Mouse (Mus musculus): ENCODE data around the gene Thra. TPM values are rescaled to one million over a fixed set of nuclear protein-coding genes. Genes with fewer than 3 reads are reported as not detected.

The Thra gene
- polyA plus RNA-seq, 1 experiment from 2014 or later, result 122 TPM

- H3K27me3 ChIP-seq, result no peaks in the 10 kb centered on the region
- H3K27ac ChIP-seq, result peak overlapping the region; percentile 99
- 0 out of 2 replicates have a peak, but pooled peaks have one; percentile 18 for ATAC-seq (ENCODE audit: low FRiP score)
- H3K9me3 ChIP-seq, result no peaks in the 10 kb centered on the region
- H3K4me2 ChIP-seq, result peak overlapping the region; percentile 60
- H3K36me3 ChIP-seq, result peaks cover 8% of the 10 kb centered on the region
- peak overlapping the region; percentile 31 for H3K4me3 ChIP-seq
- peak overlapping the region; percentile 77 for H3K9ac ChIP-seq
- 11% methylated on average over 15 of the region's 15 CpGs for whole genome bisulfite sequencing
- H3K4me1 ChIP-seq (replicated peaks), result peaks cover 98% of the 10 kb centered on the region
Measured at GRCm38 (mm10) chr11:98748506-98749416, 8.3 kb downstream of the Thra start.

GRCm38 (mm10) chr11:98749716-98750115, 9.3 kb downstream of the Thra start:
- WGBS, result 17% methylated on average over 5 of the region's 5 CpGs
- H3K27me3 ChIP-seq, result no peaks in the 10 kb centered on the region
- H3K36me3 ChIP-seq, result peaks cover 16% of the 10 kb centered on the region
- H3K9ac ChIP-seq, result peak overlapping the region; percentile 77
- ATAC-seq (ENCODE audit: low FRiP score), result no peak
- no peaks in the 10 kb centered on the region for H3K9me3 ChIP-seq
- H3K4me3 ChIP-seq, result peak overlapping the region; percentile 31
- peak overlapping the region; percentile 99 for H3K27ac ChIP-seq
- peaks cover 98% of the 10 kb centered on the region for H3K4me1 ChIP-seq (replicated peaks)
- H3K4me2 ChIP-seq, result peak overlapping the region; percentile 60

- Histone ChIP-seq H3K9me3 (no peaks in the 10 kb centered on the region), H3K4me3 (peak overlapping the region; percentile 17), H3K36me3 (peaks cover 23% of the 10 kb centered on the region), H3K4me2 (peak overlapping the region; percentile 60), H3K27ac (peak overlapping the region; percentile 99), H3K4me1 (replicated peaks) (peaks cover 96% of the 10 kb centered on the region), H3K27me3 (no peaks in the 10 kb centered on the region), H3K9ac (peak overlapping the region; percentile 77)
- WGBS, result 18% methylated on average over 17 of the region's 17 CpGs
- ATAC-seq (ENCODE audit: low FRiP score), result peak; percentile 55
Measured at GRCm38 (mm10) chr11:98750351-98751201, 10.1 kb downstream of the Thra start.

DNA sequence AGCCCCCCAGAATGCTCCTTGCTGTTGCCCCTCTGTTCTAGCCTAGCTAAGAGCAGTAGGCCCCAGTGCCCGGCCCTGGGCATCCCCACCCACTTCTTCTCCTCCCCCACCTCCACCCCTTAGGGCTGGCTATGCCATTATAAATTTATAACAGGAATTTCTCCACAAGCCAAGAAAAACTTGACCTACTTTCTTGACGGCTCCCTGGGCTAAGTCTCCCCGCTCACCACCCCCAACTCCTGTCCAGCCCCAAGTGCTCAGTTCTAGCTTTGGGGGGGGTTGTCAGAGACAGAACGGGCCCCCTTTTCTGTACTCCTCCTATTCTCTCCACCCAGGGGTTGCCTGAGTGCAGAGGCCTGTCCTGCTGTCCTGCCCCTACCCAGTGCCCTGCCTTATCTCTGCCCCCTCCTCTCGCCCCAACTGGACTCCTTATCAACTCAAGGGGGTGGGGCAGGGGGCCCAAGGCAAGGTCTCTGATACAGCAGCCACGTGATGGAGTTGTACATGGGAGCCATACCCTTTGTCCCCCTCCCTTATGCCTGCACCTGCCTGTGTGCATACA, 10.9 kb downstream of the Thra start:
- Histone ChIP-seq H3K4me2 (peak overlapping the region; percentile 60), H3K9ac (peak overlapping the region; percentile 77), H3K36me3 (peaks cover 29% of the 10 kb centered on the region), H3K4me1 (replicated peaks) (peaks cover 96% of the 10 kb centered on the region), H3K27ac (peak overlapping the region; percentile 99), H3K9me3 (no peaks in the 10 kb centered on the region), H3K4me3 (peak overlapping the region; percentile 17), H3K27me3 (no peaks in the 10 kb centered on the region)
- 26% methylated on average over 6 of the region's 6 CpGs for WGBS
- peak; percentile 44 for ATAC-seq (ENCODE audit: low FRiP score)

GRCm38 (mm10) chr11:98752562-98753140, 12.2 kb downstream of the Thra start:
- no peaks in the 10 kb centered on the region for H3K27me3 ChIP-seq
- H3K36me3 ChIP-seq, result peaks cover 43% of the 10 kb centered on the region
- peak overlapping the region; percentile 77 for H3K9ac ChIP-seq
- peaks cover 85% of the 10 kb centered on the region for H3K4me1 ChIP-seq (replicated peaks)
- H3K4me3 ChIP-seq, result no peak overlapping the region
- no peak overlapping the region for H3K4me2 ChIP-seq
- peak overlapping the region; percentile 99; the same call in 1 of the 2 replicates for H3K27ac ChIP-seq
- no peaks in the 10 kb centered on the region for H3K9me3 ChIP-seq
- no peak for ATAC-seq (ENCODE audit: low FRiP score)
- WGBS, result 88% methylated on average over 10 of the region's 10 CpGs

DNA sequence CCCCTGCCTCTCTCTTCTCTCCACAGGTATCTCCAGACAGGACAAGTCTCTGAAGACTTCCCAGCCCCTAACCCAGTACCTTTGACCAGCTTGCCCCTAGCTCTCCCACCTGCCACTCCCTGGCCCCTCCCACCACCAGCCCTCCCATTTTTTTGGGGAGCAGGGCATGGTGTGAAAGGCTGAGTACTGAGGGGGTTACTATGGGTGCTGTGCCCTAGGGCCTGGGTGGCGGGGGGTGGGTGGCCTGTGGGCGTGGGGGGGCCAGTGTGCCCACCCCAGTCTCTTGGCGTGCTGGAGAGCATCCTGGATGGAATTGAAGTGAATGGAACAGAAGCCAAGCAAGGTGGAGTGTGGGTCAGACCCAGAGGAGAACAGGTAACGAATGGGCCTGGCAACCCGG, 12.8 kb downstream of the Thra start:
- H3K4me3 ChIP-seq, result no peak overlapping the region
- peak overlapping the region; percentile 99; the same call in 1 of the 2 replicates for H3K27ac ChIP-seq
- WGBS, result 85% methylated on average over 5 of the region's 5 CpGs
- no peak for ATAC-seq (ENCODE audit: low FRiP score)
- H3K36me3 ChIP-seq, result peaks cover 47% of the 10 kb centered on the region
- peaks cover 79% of the 10 kb centered on the region for H3K4me1 ChIP-seq (replicated peaks)
- no peak overlapping the region for H3K9ac ChIP-seq
- no peaks in the 10 kb centered on the region for H3K9me3 ChIP-seq
- H3K4me2 ChIP-seq, result no peak overlapping the region
- no peaks in the 10 kb centered on the region for H3K27me3 ChIP-seq

DNA sequence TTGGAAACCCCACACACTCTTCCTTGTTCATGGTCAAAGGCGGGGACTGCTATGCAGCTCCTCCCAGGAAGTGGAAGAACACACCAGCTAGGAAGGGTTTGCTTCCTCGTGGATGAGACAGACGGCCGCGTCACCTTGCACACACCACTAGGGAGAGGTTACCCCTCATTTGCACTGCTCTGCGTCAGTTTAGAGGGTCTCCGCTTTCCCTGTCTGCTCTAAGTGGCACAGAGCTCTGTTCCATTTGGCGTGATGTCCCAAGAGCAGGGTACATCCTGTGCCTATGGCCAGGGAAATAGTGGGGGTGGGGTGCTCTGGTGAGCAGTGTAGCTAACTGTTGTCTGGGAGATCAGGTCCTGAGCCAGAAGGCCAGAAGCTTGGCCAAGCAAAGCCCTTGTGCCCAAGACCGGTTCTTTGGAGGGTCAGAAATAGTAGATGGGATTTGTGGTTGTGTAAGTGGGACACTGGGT, 13.7 kb downstream of the Thra start:
- WGBS, result 76% methylated on average over 9 of the region's 9 CpGs
- no peak overlapping the region for H3K4me2 ChIP-seq
- no peaks in the 10 kb centered on the region for H3K27me3 ChIP-seq
- H3K4me1 ChIP-seq (replicated peaks), result peaks cover 70% of the 10 kb centered on the region
- H3K36me3 ChIP-seq, result peaks cover 56% of the 10 kb centered on the region
- H3K4me3 ChIP-seq, result no peak overlapping the region
- H3K9me3 ChIP-seq, result no peaks in the 10 kb centered on the region
- no peak for ATAC-seq (ENCODE audit: low FRiP score)
- peak overlapping the region; percentile 99 for H3K27ac ChIP-seq
- H3K9ac ChIP-seq, result peak overlapping the region; percentile 30; the same call in 1 of the 2 replicates

- ATAC-seq (ENCODE audit: low FRiP score), result no peak
- peak overlapping the region; percentile 99 for H3K27ac ChIP-seq
- H3K27me3 ChIP-seq, result no peaks in the 10 kb centered on the region
- H3K9me3 ChIP-seq, result no peaks in the 10 kb centered on the region
- H3K9ac ChIP-seq, result peak overlapping the region; percentile 30; the same call in 1 of the 2 replicates
- peaks cover 65% of the 10 kb centered on the region for H3K4me1 ChIP-seq (replicated peaks)
- no peak overlapping the region for H3K4me3 ChIP-seq
- WGBS, result 24% methylated on average over 7 of the region's 7 CpGs
- H3K4me2 ChIP-seq, result no peak overlapping the region
- H3K36me3 ChIP-seq, result peaks cover 59% of the 10 kb centered on the region
Measured at GRCm38 (mm10) chr11:98754621-98755181, 14.3 kb downstream of the Thra start.

DNA sequence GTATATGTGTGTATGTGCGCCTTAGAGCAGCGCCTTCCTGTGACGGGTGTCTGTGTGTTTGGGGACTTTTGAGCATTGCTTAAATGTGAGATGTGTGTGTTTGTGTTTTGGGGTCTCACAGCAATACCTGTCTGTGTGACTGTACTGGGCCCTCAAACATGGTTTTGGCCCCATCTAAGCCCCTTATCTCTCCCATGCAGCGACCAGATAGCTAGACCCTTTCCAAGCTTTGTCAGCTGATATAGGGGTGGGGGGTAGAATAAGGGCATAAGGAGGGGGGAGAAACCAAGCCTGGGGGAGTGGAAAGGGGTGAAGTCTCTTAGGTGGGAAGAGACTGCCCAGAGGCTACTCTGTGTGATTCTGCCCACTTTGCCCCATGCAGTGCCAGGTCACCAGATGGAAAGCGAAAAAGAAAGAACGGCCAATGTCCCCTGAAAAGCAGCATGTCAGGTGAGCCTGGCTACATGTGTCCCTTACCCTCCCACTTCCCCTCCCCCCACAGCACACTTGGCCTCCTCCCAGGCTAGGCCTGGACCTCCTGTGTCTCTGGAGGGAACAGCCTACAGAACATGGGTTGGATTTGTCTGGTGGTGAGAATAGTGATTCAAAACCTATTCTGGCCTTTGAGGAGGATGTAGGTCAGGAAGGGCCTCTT, 15.4 kb downstream of the Thra start:
- H3K27me3 ChIP-seq, result no peaks in the 10 kb centered on the region
- H3K27ac ChIP-seq, result no peak overlapping the region
- H3K36me3 ChIP-seq, result peaks cover 70% of the 10 kb centered on the region
- H3K9me3 ChIP-seq, result no peaks in the 10 kb centered on the region
- no peak overlapping the region for H3K4me2 ChIP-seq
- WGBS, result 94% methylated on average over 6 of the region's 6 CpGs
- H3K9ac ChIP-seq, result no peak overlapping the region
- H3K4me1 ChIP-seq (replicated peaks), result peaks cover 53% of the 10 kb centered on the region
- ATAC-seq (ENCODE audit: low FRiP score), result no peak
- no peak overlapping the region for H3K4me3 ChIP-seq

DNA sequence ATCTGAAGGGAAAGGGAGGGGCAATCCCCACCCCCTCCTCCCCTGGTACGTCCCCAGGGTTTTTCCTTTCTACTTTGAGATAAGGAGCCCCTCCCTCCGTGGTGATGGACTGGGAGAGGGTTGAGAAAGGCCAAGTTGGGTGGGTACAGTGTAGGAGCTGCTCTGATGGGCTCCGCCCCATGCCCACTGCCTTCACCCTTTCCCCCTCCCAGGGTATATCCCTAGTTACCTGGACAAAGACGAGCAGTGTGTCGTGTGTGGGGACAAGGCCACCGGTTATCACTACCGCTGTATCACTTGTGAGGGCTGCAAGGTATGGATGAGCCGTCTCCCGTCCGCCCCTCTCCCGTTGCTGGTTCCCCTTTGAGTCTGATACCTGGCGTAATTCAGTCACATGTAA, 16.3 kb downstream of the Thra start:
- H3K27me3 ChIP-seq, result no peaks in the 10 kb centered on the region
- H3K4me2 ChIP-seq, result no peak overlapping the region
- H3K36me3 ChIP-seq, result peaks cover 78% of the 10 kb centered on the region
- H3K9me3 ChIP-seq, result no peaks in the 10 kb centered on the region
- WGBS, result 91% methylated on average over 12 of the region's 12 CpGs
- no peak overlapping the region for H3K4me3 ChIP-seq
- H3K9ac ChIP-seq, result no peak overlapping the region
- ATAC-seq (ENCODE audit: low FRiP score), result no peak
- peaks cover 45% of the 10 kb centered on the region for H3K4me1 ChIP-seq (replicated peaks)
- H3K27ac ChIP-seq, result no peak overlapping the region

DNA sequence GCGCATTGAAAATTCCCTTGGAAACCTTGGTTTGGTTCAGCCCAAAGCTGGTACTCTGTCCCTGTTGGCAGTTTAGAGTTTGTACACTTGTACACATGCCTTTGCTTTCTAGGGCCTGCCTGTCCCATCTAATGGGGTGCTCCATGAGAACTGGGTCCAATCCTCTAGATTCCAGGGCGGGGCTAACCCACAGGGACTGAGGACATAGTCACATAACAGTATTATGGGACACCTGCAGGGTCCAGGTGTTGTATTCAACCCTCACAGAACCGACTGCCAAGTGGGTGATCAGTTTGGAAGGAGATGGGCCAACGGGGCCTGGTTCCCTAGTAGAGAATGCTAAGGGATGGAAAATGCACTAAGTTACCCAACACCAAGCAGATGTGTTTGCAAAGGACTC, 21.5 kb downstream of the Thra start:
- no peaks in the 10 kb centered on the region for H3K9me3 ChIP-seq
- ATAC-seq (ENCODE audit: low FRiP score), result no peak
- H3K4me1 ChIP-seq (replicated peaks), result peaks cover 26% of the 10 kb centered on the region
- peaks cover 86% of the 10 kb centered on the region for H3K36me3 ChIP-seq
- no peaks in the 10 kb centered on the region for H3K27me3 ChIP-seq
- H3K4me2 ChIP-seq, result no peak overlapping the region
- H3K9ac ChIP-seq, result no peak overlapping the region
- no peak overlapping the region for H3K4me3 ChIP-seq
- 94% methylated on average over 4 of the region's 4 CpGs for WGBS
- no peak overlapping the region for H3K27ac ChIP-seq

Data from hindbrain, embryonic 13.5 days (tissue).